Mouse (Mus musculus) intestine, embryonic 14.5 days (tissue): ENCODE measurements at regions not wholly inside any gene's neighbourhood (a gene's known extent, or its start where the extent isn't known, plus 50 kb on each side); places are given as distances from the start of the nearest gene placed in this dataset.

Experiments used
- ATAC-seq: fragments of 200-750 bp; cut with Nextera tagmentation; replicated peaks from 2 replicates; pipeline ENCODE4 v1.8.0; 2017; ENCODE audit warnings: low read depth, moderate number of reproducible peaks, moderate TSS enrichment, moderate library complexity; ENCODE audit not compliant: low FRiP score, low TSS enrichment
- DNase-seq: peaks from one replicate; pipeline ENCODE4 v3.0.0-alpha.2; 2018; ENCODE audit warnings: low spot score
- H3K27ac ChIP-seq: fragments of 300-500 bp; sonication (generic); 2 replicates; pipeline ENCODE4 v1.5.1; 2014; ENCODE audit warnings: low read depth, mild to moderate bottlenecking, control low read depth
- H3K27me3 ChIP-seq: fragments of 300-500 bp; sonication (generic); replicated peaks from 2 replicates; pipeline ENCODE4 v1.6.1; 2014; ENCODE audit warnings: low read length, control low read depth; ENCODE audit not compliant: control insufficient read depth, insufficient read depth
- H3K36me3 ChIP-seq: fragments of 300-500 bp; sonication (generic); 2 replicates; pipeline ENCODE4 v1.6.1; 2014; ENCODE audit warnings: low read length, control low read depth; ENCODE audit not compliant: control insufficient read depth, insufficient read depth
- H3K4me1 ChIP-seq: fragments of 300-500 bp; sonication (generic); replicated peaks from 2 replicates; pipeline ENCODE4 v1.6.1; 2014; ENCODE audit warnings: low read length, control low read depth, mixed read lengths; ENCODE audit not compliant: control insufficient read depth, insufficient read depth
- H3K4me2 ChIP-seq: fragments of 300-500 bp; sonication (generic); 2 replicates; pipeline ENCODE4 v1.6.1; 2014; ENCODE audit warnings: low read length
- H3K4me3 ChIP-seq: fragments of 300-500 bp; sonication (generic); 2 replicates; pipeline ENCODE4 v1.5.1; 2014; ENCODE audit warnings: low read depth, low read length, control low read depth, mixed read lengths
- H3K9ac ChIP-seq: fragments of 300-500 bp; sonication (generic); 2 replicates; pipeline ENCODE4 v1.6.1; 2014; ENCODE audit warnings: mild to moderate bottlenecking, low read length
- H3K9me3 ChIP-seq: fragments of 300-500 bp; sonication (generic); 2 replicates; pipeline ENCODE4 v1.6.1; 2016; ENCODE audit warnings: low read length, control low read depth; ENCODE audit not compliant: control insufficient read depth
- WGBS: fragments of 180-500 bp; shearing (Covaris S2); extraction: QIAGEN DNeasy Blood & Tissue Kit; methylation state at CpG from one replicate; pipeline ENCODE4 v1.1.7; 2014; 5-methylcytosine and 5-hydroxymethylcytosine counted together

GRCm38 (mm10) chr12:32681910-32682309 is 137.4 kb upstream of the Nampt start:
- WGBS, result 84% methylated on average over 3 of the region's 3 CpGs
- H3K36me3 ChIP-seq, result no peaks in the 10 kb centered on the region
- H3K27ac ChIP-seq, result no peak overlapping the region
- no peaks in the 10 kb centered on the region for H3K9me3 ChIP-seq
- no peak overlapping the region for H3K9ac ChIP-seq
- DNase-seq (no peak), ATAC-seq (no peak)
- no peaks in the 10 kb centered on the region for H3K27me3 ChIP-seq
- H3K4me2 ChIP-seq, result no peak overlapping the region
- H3K4me1 ChIP-seq, result no peaks in the 10 kb centered on the region
- no peak overlapping the region for H3K4me3 ChIP-seq

GRCm38 (mm10) chr12:32683375-32683774 is 136.0 kb upstream of the Nampt start:
- no peak overlapping the region for H3K9ac ChIP-seq
- WGBS, result 89% methylated on average over 2 of the region's 2 CpGs
- ATAC-seq, result no peak

DNA sequence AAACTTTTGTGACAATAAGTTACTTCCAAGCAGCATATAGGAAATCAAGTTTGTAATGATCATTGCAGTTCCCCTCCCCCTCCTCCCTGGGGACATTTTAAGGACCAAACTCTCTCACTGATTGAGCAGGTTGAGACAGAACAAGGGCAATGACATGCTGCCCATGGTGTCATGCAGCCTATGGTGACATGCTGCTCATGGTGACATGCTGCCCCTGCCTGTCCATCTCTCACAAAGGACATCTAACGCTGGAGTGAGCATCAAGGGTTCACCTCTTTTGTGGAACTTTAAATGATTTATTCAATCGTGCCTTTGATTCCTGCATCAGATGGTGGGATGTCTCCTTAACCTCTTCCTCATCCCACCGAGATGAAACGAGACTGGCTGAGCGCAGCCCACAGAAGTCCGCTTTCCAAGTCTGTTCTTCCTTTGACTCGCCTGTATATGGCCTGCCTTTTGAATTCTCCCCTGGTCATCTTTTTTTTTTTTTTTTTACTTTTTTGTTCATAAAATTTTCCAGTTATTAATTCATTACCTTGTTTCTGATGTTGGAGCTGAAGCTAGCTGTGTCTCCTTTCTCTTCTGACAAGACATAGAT is 133.5 kb upstream of the Nampt start:
- ATAC-seq (no peak), DNase-seq (no peak)
- Histone ChIP-seq H3K27ac (no peak overlapping the region), H3K4me2 (no peak overlapping the region), H3K36me3 (no peaks in the 10 kb centered on the region), H3K4me1 (no peaks in the 10 kb centered on the region), H3K9ac (no peak overlapping the region), H3K9me3 (no peaks in the 10 kb centered on the region), H3K4me3 (no peak overlapping the region), H3K27me3 (no peaks in the 10 kb centered on the region)
- WGBS, result 85% methylated on average over 7 of the region's 7 CpGs

More at GRCm38 (mm10) chr12:32683375-32683774, 136.0 kb upstream of the Nampt start:
- no peaks in the 10 kb centered on the region for H3K9me3 ChIP-seq
- H3K27ac ChIP-seq, result no peak overlapping the region
- no peak overlapping the region for H3K4me2 ChIP-seq
- DNase-seq, result no peak
- no peaks in the 10 kb centered on the region for H3K4me1 ChIP-seq
- no peaks in the 10 kb centered on the region for H3K27me3 ChIP-seq
- no peaks in the 10 kb centered on the region for H3K36me3 ChIP-seq
- no peak overlapping the region for H3K4me3 ChIP-seq

GRCm38 (mm10) chr12:32689361-32689760 is 130.0 kb upstream of the Nampt start:
- ATAC-seq, result no peak
- no peak overlapping the region for H3K9ac ChIP-seq
- WGBS, result 86% methylated on average over 4 of the region's 4 CpGs

DNA sequence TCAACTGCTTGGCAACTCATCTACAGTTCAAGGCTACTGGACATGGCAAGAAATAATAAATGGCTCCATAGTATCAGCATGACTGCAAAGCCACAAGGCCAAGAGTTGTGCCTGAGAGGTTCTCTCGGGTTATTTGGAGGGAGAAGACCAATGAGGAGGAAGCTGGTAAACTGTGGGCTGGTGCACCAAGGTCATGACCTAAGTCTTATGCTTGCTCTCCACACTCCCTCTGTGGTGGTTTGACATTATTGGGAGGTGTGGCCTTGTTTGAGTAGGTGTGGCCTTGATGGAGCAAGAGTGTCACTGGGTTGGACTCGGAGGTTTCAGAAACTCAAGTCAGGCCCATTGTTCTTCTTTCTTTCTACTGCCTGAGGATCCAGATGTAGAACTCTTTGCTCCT is 129.2 kb upstream of the Nampt start:
- WGBS, result 90% methylated on average over 2 of the region's 2 CpGs
- H3K9ac ChIP-seq, result no peak overlapping the region
- no peak for DNase-seq

More at GRCm38 (mm10) chr12:32689361-32689760, 130.0 kb upstream of the Nampt start:
- H3K9me3 ChIP-seq, result no peaks in the 10 kb centered on the region
- H3K4me3 ChIP-seq, result no peak overlapping the region
- no peak overlapping the region for H3K4me2 ChIP-seq
- H3K4me1 ChIP-seq, result no peaks in the 10 kb centered on the region
- no peaks in the 10 kb centered on the region for H3K36me3 ChIP-seq
- DNase-seq, result no peak
- no peaks in the 10 kb centered on the region for H3K27me3 ChIP-seq
- no peak overlapping the region for H3K27ac ChIP-seq

GRCm38 (mm10) chr12:32692081-32692819 is 127.1 kb upstream of the Nampt start:
- Histone ChIP-seq H3K9ac (no peak overlapping the region), H3K4me1 (no peaks in the 10 kb centered on the region), H3K36me3 (no peaks in the 10 kb centered on the region), H3K27me3 (no peaks in the 10 kb centered on the region), H3K4me2 (no peak overlapping the region), H3K27ac (no peak overlapping the region), H3K4me3 (no peak overlapping the region), H3K9me3 (no peaks in the 10 kb centered on the region)
- ATAC-seq (no peak), DNase-seq (no peak)
- 70% methylated on average over 8 of the region's 8 CpGs for WGBS

More for the DNA sequence above, 129.2 kb upstream of the Nampt start:
- ATAC-seq, result no peak
- Histone ChIP-seq H3K4me2 (no peak overlapping the region), H3K4me3 (no peak overlapping the region), H3K27ac (no peak overlapping the region), H3K4me1 (no peaks in the 10 kb centered on the region), H3K27me3 (no peaks in the 10 kb centered on the region), H3K36me3 (no peaks in the 10 kb centered on the region), H3K9me3 (no peaks in the 10 kb centered on the region)

- WGBS, result 82% methylated on average over 7 of the region's 7 CpGs
- Histone ChIP-seq H3K36me3 (no peaks in the 10 kb centered on the region), H3K27me3 (no peaks in the 10 kb centered on the region), H3K4me3 (no peak overlapping the region), H3K9me3 (no peaks in the 10 kb centered on the region), H3K9ac (no peak overlapping the region), H3K27ac (no peak overlapping the region), H3K4me2 (no peak overlapping the region), H3K4me1 (no peaks in the 10 kb centered on the region)
- ATAC-seq (no peak), DNase-seq (no peak)
Measured at GRCm38 (mm10) chr12:32692962-32693361, 126.4 kb upstream of the Nampt start.

GRCm38 (mm10) chr12:32693678-32694077 is 125.7 kb upstream of the Nampt start:
- no peak for ATAC-seq
- H3K4me3 ChIP-seq, result no peak overlapping the region
- 78% methylated on average over 1 of the region's 1 CpGs for WGBS

GRCm38 (mm10) chr12:32696832-32697231 is 122.5 kb upstream of the Nampt start:
- Histone ChIP-seq H3K9ac (no peak overlapping the region), H3K27me3 (no peaks in the 10 kb centered on the region), H3K4me3 (no peak overlapping the region), H3K4me1 (no peaks in the 10 kb centered on the region), H3K27ac (no peak overlapping the region), H3K4me2 (no peak overlapping the region), H3K9me3 (no peaks in the 10 kb centered on the region), H3K36me3 (no peaks in the 10 kb centered on the region)
- no peak for ATAC-seq
- DNase-seq, result no peak
- 85% methylated on average over 2 of the region's 2 CpGs for WGBS

More at GRCm38 (mm10) chr12:32693678-32694077, 125.7 kb upstream of the Nampt start:
- H3K36me3 ChIP-seq, result no peaks in the 10 kb centered on the region
- H3K4me1 ChIP-seq, result no peaks in the 10 kb centered on the region
- H3K9ac ChIP-seq, result no peak overlapping the region
- H3K27me3 ChIP-seq, result no peaks in the 10 kb centered on the region
- no peak overlapping the region for H3K27ac ChIP-seq
- H3K4me2 ChIP-seq, result no peak overlapping the region
- no peak for DNase-seq
- no peaks in the 10 kb centered on the region for H3K9me3 ChIP-seq
